Mouse (Mus musculus): ENCODE measurements around the gene St13.
A peak's percentile ranks its signal among the peaks of the same experiment; 100 is the strongest.

The St13 gene

DNA sequence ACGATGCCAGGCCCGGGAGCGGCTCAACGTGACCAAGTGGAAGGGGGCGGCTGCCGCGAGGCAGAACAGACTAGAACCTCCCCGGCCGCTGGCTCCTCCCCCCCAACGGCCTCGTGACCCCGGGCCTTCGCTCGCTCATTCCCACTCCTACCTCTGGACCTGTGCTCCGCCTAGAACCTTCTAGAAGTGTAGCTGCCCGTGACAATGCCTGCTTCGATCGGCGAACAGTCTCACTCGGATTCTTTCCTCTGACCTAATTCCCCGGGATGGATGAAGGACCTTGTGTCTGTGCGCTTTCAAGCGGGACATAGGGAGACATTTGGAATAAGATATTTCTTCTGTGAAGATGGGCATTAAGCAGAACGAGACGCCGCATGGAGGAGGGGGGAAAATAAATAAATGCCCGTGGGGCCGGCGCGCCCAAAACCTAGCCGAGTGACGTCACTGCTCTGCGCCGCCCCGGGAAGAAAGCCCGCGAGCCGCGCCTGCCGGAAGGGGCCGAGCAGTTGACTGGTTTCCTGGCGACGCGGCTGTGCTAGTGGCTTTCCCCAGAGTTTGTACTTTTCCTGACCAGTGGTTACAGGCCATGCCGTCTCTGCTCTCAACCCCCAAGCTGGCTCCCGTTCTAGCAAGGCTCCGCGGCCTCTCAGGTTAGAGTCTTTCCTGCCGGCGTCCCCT lies at the start of gene St13, which contains the start of gene Xpnpep3:
Gene St13, minus strand, starts transcription at position 440 of the 678 bp plus-strand sequence.
Gene Xpnpep3, plus strand, starts transcription at position 501 of the 678 bp plus-strand sequence.
- peak; percentile 98 to 99 for DNase-seq

DNA sequence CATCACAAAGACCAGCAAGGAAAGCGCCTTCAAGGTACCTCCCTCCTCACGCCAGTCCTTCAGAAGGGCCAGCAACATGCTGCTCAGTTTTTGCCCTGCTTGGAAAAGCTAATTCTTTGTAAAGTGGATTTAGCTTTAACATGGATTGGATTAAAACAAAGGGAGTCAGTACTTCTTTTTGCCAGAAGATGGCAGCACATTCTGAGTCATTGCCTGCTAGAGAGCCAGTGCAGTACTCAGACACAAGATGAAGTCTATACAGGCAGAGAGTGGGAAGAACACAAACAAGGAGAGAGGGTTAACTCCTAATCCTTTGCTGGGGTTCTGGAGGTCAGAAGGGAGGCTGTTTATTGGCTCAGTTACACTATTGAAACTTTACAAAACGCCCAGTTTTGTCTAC lies 48.6 kb upstream of the St13 start:
- peak; percentile 76 to 79 for DNase-seq

DNA sequence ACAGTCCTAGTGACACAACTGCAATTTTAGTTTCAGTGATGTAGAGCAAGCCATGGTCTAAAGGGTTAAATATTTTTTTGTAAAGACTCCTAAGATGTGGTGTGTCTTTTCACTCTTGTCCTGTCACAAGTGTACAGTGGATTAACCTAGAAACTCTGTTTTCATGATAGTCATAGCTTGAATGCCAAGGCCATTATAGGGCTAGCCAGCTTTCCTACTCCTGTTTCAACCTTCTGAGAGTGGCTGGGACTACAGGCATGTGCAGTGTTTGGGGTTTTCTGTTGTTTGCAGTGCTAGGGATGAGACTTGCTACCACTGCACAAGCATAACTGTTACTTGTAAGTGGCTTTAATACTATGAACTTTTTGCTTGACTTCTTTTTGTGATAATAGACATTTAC lies 39.4 kb upstream of the St13 start:
- no peak for DNase-seq

DNA sequence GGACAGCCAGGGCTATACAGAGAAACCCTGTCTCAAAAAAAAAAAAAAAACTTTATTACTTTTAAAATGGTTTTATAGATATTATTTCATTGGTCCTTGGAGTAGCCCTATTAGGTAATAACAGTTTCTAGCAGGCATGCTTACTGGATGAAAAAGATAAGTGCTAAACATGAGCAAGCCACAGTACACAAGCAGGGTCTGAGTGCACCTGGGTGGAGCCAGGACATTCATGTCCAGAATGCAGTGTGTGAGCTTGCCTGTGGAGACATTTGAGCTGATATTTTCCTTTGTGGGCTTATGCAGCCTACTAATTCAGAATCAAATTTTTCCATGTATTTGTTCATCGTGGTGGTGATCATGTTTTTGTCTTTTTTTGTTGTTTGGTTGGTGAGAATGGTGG lies 38.5 kb upstream of the St13 start:
- DNase-seq: no peak

DNA sequence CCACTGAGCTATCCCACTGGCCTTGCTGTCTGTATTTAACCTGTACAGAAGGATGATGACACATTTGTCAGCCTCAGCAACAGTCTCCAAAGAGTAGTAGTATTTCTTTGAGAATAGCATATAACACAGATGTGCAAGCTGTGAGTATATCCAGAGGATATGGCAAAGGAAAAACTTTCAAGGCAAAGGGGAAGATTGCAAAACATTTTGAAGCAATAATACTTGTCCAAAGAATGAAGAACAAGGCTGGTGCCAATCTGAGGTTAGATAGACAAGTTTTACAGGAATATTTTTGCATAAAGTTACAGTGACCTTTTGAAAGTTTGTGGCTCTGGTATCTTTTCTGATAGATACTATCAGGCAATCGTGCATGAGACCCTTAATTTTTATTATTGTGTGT lies 31.3 kb upstream of the St13 start:
- DNase-seq: no peak

DNA sequence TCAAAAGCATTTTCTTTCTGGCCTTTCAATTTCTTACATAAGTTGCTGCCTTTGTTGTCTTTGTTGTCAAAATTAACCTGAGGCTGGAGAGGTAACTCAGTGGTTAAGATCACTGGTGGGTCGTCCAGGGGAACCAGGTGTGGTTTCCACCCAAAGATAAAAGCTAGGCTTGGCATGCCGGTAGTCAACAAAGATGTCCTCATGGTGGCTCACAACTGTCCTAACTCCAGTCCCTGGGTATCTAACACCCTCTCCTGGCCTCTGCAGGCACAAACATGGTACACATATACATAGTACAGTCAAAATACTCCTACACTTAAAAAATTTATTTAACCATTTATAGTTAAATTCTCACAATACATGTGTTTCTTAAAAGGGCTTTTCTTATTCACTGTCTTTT lies 28.1 kb upstream of the St13 start:
- DNase-seq: no peak

DNA sequence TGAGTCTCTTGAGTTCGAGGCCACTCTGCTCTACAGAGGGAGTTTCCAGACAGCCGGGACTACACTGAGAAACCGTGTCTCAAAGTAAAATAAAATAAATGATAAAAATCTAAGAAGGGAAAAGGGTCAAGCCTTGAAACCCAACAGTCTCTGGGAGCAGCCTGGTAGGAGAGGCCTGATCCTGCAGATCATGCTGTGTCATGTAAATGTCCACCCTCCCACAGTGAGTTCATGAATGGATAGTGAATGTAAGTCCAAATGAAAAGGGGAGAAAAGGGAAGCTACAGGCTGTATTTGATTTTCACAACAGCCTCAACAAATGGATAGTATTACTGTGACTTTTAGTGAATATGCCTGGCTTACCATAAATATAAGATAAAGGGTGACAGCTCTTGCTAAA lies 25.4 kb upstream of the St13 start:
- DNase-seq: no peak

DNA sequence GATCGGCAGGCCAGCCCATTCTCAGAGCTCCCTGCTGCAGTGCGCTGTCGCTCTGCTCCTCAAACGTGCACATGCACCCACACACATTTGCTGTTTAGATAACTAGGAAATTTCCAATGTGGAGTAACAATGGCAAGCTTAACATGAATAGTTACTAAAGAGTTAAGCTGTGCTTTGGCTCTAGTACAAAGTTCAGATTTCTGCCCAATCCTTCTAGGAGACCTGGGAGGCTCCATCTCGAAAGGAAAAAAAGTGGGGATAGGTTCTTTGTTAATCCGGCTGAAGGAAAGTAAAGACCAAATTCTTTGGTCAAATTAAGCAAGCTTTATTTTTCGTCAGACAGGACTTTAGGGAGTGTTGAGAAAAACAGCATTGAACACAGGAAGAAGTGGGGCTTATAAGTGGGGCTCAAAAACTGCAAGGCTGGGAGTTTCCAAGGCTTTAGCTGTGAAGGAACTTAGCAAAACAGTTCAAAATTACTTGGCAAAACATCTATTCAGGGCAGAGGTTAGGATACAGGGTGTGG lies 22.3 kb upstream of the St13 start:
- DNase-seq: peak; percentile 17 to 44

DNA sequence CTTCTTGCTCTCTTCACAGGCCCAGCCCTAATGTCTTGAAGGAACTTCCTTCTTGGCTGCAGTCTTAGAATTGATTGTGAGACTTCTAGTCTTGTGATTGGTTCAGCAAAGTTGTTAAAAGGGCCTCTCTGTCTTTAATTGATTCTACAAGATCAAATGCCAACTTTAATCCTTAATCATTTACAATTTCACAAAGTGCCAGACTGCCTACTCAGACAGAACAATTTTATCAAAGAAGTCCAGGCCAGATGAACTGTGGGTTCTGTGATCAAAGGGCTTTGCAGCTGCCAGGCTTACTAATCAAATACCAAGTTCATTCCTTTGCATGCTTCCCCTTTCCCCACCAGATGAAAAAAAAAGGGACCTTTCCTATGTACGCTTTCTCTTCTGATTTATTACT lies 21.6 kb upstream of the St13 start:
- peak; percentile 35 to 71 for DNase-seq

DNA sequence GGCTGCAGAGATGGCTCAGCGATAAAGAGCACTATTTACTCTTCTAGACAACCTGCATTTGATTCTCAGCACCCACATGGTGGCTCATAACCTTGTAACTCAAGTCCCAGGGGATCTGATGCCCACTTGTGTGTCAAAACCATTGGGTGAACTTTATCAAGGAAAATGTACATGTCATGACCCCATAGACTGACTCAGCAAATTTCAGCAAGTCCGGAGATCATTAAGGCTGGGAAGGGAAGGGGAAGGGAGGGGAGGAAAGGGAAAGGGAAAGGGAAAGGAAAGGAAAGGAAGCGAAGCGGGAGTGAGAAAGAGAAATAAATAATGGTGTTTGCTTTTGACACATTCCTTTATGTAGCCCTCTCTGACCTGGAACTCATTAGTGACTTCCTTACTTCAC lies 18.2 kb upstream of the St13 start:
- DNase-seq: no peak

DNA sequence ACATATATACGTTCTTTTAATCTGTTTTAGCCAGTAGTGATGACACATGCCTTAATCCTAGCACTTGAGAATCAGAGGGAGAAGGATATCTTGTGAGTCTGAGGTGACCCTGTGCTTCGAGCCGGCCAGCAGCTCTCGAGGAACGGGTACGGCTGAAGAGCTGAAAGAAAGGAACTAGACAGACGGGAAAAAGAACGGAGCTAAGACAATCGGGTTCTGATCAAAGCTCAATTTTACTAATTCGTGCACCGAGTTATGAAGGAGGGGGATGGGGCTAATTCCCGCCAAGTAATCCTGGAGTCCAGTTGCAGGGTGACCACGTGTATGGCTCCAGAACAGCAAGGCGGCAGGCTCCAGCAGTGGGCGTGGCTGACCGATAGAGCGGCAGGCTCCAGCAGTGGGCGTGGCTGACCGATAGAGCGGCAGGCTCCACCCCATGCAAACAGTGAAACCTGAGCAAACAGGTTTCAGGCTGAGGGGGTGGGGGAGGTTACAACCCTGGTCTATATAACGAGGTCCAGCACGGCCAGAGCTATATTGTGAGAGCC lies 17.0 kb upstream of the St13 start:
- peak; percentile 84 to 86 for DNase-seq

DNA sequence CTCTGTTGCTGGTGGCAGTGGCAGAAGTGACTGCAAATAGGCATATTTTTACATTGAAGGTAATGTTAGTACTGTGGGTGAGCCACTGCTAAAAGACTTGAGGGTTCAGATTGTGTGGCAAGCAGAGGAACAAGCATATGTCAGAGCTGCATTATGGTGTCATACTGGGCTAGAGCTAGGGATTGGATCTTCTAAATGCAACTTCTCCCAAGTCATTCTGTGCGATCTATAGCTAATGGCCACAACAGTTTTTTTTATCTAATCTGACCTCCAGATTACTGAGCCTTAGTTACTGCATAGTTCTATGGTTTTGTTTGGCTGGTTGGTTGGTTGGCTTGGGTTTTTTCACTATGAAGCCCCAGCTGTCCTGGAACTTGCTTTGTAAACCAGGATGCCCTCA lies 8.3 kb upstream of the St13 start, which contains the start of gene Dnajb7:
Gene Dnajb7, minus strand, starts transcription at position 101 of the 400 bp plus-strand sequence.
- DNase-seq: no peak

DNA sequence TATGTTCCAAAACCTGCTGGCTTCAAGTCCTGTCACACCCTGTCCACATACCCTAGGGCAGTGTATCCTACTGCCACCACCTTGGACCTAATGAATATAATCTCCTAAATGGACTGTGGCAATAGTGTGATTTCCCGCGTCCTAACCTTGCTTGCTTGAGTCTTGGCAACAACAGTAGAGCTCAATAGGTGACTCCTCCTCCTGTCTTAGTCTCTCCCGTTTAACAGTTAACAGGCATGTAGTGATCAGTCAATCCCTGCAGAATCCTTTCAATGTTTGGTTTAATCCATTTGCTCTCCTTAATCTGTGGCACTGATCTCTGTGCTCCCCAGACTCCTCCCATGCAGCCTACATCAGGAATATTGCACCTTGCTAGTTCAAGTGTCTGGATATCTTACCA lies 5.1 kb upstream of the St13 start:
- DNase-seq: no peak

DNA sequence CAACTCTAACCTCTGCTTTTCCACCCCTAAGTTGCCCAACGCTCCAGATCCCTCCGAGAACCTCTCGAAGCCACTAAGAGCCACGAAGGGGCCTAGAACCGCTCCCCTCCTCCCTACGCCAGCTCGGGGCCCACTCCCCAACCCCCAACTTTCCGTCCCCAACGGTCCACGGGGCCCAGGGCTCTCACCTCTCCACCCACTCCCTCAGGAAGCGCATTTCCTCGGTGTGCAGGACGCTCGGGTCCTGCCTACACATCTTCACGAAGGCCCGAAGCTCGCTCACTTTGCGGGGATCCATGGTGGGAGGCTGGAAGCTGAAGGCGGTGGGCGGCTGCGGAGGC lies 610 bp downstream of the St13 start:
- no peak for DNase-seq

DNA sequence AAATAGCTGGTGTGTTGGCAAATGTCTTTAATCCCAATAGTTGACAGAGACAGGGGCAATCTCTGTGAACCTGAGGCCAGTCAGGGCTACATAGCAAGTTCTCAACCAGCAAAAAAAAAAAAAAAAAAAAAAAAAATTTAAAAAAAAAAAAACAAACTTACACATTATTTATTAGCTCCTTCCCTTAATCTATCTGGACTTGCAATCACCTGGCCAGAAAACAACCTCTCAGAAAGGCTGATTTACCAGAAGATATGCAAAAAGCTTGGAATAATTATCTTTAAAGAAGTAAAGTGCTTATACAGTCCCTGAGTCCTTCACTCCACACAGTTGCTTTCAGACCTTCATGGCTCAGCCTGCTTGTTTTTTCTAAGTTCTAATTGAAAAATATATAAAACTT lies 1.7 kb downstream of the St13 start:
- no peak for DNase-seq

DNA sequence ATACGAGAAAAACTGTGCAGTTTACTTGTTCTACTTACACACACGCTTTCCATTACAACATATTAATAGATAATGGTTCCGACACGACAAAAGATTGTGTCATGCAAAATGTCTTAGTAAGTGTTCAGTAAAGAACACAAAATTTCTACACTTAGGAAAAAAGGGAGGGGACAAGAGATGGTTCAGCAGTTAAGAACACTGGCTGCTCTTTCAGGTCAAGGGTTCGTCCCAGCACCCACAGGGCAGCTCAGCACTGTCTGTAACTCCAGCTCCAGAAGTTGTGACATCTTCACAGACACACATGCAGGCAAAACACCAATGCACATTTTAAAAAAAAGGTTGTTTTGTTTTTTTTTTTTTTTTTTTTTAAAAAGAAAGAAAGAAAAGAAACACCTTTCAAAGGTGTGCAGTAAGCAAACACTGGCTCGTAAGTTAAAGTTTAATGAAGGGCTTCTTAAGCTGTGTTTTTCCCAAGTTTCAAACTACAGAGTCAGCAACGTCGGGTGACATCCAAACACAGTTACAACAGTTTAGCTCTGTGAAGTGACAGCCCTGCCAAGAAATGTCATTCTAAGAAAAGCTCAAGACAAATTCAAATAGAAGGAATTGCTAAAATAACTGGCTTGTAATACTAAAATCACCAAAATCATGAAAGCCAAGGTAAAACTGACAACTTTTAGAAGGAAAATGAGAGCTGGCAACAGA lies 5.5 kb downstream of the St13 start:
- DNase-seq: peak; percentile 58 to 73

DNA sequence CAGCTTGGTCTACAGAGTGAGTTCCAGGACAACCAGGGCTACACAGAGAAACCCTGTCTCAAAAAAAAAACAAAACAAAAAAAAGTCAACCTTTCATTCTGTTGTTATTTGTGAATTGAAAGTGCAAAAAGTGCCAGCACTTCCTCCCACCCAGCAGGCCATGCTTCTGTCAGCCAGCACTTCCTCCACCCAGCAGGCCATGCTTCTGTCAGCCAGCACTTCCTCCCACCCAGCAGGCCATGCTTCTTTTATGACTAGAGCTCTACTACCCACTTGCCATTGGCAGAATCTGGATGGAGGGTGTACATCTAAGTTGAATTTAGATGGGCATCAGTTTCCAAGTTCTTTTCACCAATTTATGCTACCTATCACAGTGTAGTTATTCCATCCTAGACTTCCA lies 6.9 kb downstream of the St13 start:
- peak in 1 of 2 experiments; percentile 29 for DNase-seq

DNA sequence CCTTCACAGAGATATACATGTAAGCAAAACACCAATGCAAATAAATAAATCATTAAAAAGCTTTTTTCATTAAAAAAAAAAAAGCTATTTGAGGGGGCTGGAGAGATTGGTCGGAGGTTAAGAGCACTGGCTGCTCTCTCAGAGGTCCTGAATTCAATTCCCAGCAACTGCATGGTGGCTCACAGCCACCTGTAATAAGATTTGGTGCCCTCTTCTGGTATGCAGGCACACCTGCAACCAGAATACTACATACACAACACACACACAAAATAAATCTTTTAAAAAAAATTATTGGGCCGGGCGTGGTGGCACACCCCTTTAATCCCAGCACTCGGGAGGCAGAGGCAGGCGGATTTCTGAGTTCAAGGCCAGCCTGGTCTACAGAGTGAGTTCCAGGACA lies 13.6 kb downstream of the St13 start:
- DNase-seq: no peak

DNA sequence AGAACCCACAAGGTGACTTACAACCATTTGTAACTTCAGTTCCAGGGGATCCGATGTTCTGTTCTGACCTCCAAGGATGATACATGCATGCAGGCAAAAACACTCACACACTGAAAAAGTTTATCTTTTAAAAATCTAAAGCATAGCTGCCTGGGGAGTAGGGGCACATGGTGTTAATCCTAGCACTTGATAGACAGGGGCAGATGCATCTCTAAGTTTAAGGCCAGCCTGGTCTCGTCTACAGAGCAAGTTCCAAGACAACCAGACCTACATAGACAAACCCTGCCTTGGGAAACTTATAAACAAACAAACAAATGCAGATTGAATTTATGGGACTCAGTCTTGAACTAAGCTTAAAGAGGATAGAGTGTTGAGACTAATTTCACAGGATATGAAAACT lies 21.0 kb downstream of the St13 start:
- DNase-seq: no peak

DNA sequence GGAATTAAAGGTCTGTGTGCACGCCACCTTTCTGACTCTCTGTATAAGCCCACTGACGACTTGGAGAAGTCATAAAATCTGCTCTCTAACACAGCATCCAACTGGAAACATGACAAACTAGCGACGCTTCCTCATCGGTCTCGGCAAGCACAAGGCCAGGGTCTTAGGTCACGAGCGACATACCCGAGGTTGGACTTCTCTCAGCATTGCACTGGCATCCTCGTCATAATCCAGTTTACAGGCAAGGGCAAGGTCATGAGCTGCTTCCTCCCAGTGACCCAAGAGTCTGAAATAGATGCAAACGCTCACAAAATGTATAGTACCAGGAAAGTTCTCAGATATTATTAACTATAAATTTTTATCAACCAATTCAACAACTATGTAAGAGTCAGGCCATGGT lies 25.3 kb downstream of the St13 start:
- DNase-seq: no peak

DNA sequence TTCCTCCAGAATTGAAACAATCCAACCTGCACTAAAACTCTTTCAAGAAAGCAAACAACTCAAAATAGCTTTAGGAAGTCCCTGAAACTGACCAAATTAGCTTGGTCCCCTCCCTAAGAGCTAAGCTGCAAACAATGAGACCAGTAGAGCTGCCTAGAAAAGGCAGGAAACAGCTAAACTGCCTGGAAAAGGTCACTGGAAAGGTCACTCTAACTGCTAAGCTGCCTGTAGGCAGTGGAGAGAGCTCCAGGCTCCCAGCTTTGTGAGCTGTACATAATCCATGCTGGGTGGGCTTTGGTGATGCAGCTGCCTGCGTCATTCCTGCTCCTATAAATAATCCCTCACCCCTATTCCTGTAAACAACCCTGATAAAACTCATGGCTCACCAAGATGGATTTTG lies 29.5 kb downstream of the St13 start:
- DNase-seq: no peak

DNA sequence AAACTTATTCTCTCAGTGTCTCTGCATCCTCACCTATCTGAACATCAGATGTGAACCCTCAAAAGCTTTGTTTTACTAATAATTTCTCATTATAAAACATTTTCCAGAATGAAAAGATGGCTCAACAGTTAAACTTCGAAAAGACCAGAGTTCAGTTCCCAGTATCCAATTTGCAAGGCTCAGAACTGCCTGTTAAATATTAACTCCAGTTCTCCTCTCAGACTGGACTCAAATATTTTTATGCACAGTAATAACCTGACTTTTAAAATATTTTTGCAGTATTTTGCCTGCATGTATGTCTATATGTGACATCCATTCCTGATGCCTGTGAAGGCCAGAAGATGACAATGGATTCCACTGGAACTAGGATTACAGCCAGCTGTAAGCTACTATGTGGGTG lies 31.3 kb downstream of the St13 start:
- no peak for DNase-seq

DNA sequence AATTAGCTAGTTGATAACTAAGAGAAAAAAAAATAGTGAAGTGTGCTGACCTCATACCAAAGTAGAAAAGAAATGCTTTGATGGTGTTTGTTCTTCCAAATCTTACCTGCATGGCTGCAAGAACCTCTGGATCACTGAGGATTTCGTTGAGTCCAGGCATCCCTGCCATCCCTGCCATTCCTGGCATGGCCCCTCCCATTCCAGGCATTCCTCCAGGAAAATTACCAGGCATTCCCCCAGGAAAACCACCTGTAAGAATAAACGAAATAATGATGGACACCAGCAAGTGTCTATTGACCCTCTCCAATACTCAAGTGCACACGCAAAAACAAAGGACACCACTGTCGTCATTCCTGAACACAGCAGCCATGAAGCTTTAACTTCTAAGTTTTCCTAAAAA lies 33.6 kb downstream of the St13 start:
- DNase-seq: peak in 1 of 2 experiments; percentile 49

DNA sequence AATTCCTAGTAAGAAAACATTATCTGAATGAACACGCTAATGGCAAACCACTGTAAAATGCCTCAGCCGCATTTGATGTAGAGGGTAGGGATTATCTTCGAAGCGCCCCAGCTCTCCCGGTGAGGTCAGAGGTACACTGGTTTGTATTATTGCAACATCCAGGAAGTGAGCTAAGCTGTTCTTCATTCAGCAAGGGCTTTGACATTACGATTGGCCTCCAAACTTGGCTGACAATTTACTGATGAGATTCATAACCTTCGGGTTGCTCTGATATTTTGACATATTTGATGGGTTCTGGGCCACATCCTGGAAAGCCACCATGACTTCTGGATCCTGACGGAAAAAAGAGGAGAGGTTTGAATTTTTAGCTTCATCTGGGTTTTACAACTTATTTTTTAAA lies 34.6 kb downstream of the St13 start:
- DNase-seq: peak in 1 of 2 experiments; percentile 56

Measured in kidney, postnatal 36 days (tissue).